Mouse (Mus musculus) left cerebral cortex, adult 8-10 months (tissue): Measurements from ENCODE around the gene H6pd. TPM values are rescaled to one million over a fixed set of nuclear protein-coding genes. Genes with fewer than 3 reads are reported as not detected.

Experiments used
- DNase-seq, 2 experiments: peaks; one replicate each; pipeline ENCODE4 v3.0.0; 2022; ENCODE audit warnings: low spot score in 2 of 2
- total RNA-seq, 4 experiments: library from RNA; stranded (reverse); gene quantifications; 2 replicates each; pipeline ENCODE4 v1.2.4; 2022

The H6pd gene
- total RNA-seq, 4 experiments from 2014 or later, result 14.7 to 17.8 (median 16.3) TPM

DNA sequence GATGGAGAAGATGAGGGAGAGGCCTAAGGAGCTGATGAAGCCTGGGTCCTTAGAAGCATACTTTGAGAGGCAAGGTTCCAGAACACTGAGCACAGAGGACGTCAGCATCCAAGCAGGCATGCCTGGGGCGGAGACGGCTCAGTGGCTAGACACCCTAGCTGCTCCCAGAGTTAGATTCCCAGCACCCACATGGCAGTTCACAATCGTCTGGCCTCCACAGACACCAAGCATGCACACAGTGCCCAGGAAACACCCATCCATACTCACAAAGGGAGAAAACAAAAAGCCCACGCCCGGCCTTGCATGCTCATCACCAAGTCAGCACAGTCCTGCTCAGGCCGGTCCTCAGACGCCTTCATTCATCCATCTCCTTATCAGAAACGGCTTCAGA lies 9.3 kb downstream of the H6pd start:
- DNase-seq, result no peak

DNA sequence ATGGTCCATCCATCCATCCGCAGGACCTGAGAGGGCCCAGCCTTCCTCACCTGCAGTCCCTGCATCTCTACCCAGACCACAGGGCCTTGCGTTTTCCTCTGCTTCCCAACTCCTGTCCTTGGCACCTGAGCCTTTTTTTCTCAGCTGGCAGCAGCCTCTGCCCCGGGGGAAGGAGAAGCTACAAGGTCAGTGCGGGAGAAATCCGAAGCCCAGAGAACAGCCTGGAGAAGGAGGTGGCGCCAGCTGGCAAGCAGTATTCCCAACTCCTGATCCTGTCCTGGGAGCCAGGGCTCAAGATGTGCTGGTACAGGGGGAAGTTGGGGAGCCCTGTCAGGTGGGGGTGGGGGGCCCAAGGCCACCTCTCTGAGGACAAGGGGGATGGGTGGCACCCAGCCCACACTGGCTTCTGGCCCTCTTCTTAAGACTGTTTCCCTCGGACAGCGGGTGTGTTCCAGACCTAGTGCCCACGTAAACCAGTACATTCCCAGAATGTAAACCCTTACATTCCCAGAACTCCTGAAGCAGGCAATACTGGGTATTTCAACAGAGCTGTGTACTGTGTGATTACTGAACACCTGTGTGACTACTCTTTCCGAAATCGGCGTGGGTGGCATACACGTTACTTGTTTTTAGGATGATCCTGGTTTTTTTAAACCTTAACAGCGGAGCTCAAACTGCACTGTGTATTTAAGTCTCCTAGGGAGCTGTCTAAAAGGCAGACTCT lies 9.9 kb downstream of the H6pd start:
- DNase-seq, result no peak

DNA sequence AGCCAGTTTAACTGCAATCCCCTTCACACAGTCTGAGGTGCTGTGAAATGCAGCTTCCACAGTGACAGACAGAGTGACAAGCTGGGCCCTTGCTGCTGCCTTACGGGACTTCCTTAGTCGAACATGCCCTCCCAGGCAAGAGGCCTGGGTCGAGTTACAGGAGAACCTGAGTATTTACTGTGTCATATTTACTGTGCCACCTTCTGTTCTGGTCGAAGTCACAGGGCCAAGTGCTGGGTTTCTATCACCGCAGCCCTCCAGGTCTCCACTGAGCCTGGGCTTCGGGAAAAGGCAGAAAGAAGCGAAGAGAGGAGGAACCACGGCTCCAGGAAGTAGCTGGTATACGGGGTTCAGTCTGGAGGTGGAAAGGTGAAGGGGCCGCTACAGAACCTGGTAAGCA lies 10.8 kb downstream of the H6pd start:
- no peak for DNase-seq

DNA sequence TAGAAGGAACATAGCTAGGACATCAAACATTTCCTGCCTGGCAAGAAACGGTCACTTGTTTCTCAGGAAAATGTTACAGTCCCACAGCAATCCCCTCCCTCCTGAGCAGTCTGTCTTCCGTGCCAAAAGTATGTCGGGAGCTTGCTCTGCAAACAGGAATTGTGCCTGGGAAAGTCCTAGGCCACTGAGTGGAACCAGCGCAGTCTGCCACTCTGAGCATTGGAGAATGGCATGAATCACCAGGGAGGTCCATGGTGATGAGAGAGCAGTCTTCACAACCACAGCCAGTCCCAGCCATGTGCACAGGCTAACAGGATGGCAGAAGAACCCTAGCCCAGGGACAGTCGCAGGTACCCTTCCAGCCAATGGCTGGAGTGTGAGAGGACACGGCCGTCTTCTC lies 12.4 kb downstream of the H6pd start:
- no peak for DNase-seq

DNA sequence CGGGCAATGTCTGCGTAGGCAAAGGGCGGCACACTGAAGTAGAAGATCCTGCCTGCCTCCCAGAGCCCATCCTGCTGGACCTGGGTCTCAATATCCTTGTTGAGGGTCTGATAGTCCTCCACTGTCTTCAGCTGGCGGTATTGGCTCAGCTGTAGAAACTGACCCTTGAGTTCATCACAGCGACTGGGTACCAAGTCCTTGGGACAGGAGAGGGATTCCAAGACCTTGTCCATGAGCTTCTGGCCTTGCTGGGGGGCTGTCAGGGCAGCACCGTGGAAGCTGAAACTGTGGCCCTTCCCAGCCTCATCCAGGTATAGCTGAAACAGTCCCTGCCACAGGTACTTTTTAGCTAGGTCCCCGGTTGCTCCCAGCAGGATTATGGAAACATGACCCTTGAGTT lies 12.9 kb downstream of the H6pd start:
- no peak for DNase-seq

DNA sequence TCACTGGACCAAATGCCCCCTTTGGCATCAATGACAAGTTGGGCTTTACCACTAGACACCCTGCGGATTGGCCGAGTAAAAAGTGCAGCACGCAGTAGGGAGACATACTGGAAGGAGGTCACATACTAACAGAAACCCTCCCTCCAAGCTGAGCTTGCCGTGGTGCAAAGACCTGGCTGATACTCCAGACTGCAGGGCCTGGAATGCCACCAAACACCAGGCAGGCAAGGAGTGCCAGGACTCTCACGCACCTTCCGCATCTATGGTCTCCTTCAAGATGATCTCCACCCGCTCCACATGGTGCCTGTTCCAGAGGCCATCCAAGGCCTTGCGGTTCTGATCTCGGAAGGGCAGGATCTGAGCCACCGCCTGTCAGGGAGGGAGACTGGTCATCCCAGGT lies 14.6 kb downstream of the H6pd start:
- DNase-seq, result no peak

DNA sequence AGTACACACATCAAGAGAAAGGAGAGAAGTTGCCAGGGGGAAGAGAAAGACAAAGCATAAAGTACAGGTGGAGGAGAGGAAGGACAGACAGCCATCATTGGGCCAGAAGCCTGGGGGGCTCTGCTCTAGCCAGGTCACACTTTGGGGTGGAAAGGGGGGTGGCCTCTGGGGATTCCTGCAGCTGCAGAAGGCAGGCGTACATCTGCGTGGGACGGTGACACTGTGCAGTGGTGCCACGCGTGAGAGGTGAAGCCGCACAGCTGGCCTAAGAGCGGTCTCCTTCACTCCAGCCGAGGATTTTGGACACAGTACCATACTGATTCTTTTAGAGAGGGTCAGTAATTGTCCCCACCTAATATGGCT lies 16.2 kb downstream of the H6pd start:
- DNase-seq, result no peak

DNA sequence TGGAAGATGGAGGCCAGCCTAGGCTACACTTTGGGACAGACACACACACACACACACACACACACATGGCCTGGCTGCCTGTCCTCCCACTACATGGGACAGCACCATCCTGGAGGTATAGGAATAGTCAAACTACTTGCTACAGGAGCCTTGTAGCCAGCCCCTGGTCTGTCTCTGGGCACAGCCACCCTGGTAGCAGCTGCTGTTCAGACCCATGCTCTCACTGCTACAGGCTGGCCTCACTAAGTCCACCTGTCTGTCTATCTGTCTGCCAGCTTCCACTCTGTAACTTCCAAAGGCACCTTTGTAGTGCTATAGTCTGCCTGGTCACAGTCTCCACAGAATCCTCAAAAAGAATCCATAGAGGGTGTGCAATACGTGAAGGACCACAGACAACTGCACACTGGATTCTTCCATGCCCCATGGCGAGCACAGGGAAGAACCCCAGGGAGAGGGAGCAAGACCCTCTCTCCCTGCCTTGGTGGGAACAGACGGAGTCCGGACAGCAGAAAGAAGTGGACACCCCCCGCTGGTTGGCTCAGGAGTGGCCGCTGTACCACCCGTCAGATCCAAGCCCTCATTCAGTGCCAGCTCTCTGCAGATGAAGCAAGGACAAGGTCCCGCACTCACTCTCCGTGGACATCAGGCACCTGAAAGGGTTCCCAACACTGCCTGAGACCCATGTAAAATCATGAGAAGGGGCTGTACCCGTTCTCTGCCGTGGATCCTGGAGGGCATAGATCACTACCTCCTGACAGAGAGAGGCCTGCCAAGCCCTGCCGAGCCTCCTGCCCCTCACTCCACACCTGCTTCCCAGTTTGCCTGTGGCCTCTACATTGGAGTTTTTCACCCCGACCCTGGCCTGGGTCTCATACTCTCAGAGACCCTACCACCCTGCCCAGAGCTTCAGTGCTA lies 16.8 kb downstream of the H6pd start:
- DNase-seq, result no peak

DNA sequence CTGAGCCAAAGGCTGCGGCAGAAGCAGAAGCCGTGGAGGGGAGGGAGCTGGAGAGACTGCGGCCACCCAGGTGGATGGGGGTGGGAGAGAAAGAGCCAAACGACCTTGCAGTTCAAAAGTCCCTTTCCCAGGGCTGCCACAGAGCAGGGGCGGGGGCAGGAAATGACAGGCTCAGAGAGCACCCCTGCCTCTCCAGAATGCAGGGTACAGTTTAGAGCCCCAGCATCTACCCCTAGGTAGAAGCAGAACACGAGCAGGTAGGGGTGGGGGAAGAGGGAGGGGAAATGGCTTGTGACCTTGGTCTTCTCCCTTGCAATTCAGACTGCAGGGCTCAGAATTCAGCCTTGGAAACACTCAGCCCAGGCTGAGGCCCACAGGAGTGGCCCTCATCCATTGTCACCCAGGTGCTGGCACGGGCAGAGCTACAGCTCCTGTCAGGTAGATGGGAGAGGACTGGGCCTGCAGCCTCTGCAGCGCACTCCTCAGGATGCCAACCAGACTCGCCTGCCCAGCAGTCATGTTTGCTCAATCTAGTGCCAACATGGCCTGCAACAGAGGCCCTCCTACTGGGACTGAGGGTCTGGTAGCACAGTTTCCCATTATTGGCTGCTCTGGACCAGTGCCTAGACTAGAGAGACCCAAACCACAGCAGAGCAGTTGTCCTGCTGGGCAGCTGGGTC lies 17.7 kb downstream of the H6pd start:
- no peak for DNase-seq

DNA sequence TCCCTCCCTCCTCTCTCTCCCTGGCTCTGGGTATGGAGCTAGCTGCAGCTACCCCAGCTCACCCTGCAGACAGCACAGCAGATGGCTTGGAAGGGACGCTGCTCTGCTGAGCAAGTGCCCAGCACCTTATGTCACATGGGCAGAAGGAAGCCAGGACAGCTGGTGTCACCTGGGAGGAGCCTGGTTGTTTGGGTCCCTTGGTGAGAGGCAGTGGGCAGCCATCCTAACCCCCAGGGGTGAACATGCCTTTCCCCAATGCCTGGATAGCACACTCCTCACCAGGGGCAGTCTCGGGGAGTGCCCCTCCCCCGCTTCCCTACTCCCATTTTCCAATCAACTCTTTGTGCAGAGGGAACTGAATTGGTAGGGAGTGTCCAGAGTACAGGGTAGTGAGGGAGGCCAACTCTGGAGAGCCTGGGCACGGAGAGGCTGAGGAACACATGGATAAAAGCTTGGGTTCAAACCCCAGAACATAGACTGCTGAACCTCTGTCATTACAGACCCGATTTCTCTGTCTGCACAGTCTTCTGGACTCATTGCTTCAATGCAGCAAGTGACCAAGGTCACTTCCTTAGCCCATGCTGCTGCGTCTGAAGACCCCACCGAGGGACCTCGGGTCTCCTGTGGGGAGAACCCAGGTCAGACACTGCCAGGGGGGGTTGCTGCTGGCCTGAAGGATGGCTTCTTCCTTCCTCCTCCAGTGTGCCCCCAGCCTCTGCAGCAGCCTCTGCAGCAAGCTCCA lies 18.4 kb downstream of the H6pd start:
- no peak for DNase-seq

DNA sequence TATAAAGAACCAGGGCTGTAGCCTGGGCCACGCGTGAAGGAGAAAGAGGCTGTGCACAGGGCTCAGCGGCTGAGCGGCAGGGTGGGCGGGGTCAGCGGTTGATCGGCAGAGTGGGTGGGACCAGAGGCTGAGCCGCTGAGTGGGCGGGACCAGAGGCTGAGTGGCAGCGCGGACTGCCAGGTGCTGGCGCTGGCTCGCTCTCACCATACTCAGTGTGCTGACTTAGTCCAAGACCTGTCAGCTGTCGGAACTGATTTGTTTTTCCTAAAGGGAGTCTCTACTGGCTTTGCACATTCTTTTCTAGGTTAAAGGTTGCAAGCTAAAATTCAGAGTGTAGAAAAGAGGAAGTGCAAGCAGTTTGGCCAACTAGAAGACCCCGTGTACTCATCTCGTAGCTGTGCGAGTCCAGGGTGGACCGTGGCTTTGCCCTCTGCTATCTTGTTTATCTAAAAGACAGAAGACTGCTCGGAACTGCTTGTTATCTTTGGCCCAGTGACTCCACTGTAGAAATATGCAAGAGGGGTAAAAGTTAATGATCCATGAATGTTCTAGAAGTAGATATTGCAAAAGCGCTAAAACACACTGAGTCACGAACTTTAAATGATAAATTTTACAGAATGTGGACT lies 19.8 kb downstream of the H6pd start:
- DNase-seq, result peak in 1 of 2 experiments; percentile 84

DNA sequence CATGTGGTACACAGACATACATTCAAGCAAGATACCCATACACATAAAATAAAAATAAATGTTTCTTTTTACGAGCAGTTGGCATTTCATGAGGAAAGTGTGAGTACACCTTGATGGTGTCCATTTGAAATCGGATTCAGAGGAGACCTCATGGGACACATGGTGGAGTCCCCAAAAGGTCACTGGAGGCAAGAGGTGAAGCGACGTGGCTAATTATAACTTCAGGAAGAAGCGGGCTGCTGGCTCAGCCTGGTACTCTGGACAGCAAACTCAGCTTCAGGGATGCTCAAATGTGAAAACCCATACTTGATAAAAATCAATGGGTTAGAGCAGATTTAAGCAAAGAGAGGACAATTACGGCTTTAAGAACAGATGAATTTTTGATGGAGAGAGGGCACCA lies 20.5 kb downstream of the H6pd start:
- no peak for DNase-seq

DNA sequence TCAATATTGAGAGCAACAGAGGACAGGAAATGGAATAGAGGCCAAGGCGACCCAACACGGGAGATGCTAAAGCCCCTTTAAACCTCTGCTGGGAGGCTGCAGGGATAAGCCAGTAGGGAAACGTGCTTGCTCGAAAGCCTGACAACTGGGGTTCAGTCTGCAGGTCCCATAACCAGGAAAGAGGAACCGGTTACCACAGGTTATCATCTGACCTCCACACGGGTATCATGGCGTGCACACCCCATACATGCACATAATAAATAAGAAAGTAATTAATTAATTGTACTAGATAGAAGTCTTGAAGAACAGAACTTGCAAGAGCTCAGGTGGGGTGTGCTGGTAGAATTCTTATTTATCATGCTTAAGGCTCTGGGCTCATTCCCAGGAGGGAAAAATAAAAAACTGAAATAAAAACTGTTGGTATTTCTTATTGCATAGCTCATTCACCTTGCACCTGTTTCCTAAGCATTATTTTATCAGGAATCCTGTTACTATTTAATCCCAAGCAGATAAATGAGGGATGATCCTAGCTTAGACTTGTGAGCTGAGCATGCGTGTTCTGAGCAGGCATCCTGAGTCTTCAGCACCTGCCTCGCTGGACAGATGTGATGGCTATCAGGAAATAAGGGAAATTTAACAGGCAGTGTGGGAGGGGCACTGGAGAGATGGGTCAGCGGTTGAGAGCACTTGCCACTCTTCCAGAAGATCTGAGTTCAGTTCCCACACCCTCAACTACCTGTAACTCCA lies 22.0 kb downstream of the H6pd start:
- DNase-seq, result no peak

DNA sequence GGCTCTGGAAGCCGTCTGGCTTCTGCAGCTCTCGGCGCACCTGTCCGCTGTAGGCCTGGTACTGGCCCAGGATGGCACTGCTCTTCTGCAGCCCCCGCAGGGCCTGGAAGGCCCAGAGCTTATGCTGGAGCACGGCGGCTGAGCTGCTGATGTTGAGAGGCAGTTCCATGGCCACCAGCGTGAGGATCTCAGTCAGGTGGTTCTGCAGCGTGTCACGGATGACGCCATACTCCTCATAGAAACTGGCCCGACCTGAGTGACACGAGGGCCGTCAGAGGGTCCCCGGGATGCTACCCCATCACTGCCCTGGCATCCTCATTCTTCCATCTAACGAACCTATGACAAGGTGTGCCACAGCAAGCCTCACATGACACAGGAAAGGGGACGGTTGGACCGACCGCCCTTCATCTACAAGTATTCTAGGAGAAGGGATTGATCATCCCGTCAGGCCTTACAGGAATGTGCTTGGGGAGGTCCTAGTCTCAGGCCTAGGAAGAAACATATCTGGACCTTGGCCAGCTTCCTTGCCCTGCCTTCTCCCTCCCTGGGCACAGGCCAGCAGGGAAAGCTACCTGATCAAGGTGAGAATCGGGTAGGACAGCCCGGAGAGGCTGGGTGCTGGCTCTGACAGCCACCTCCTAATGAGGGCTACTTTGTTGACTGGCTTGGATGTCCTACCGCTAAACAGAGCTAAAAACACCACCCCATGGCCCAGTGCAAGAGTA lies 24.7 kb downstream of the H6pd start:
- no peak for DNase-seq

DNA sequence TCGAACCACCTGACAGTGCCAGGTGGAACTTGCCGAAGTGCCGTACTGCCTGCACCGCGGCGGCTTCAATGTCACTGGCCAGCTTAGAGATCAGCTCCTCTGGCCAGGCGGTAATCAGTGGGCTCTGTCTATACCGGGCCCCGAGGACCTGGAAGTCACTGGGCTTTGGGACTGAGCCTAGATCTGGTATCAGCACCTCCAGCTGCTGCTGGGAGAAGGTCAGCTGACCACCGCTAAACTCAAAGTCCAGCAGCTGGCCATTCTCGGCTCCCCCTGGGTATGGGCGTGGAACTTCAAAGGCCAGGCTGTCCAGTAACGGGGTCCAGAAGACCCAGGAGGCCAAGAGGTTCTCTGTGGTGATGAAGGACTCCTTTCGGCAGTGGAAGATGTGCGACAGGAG lies 26.7 kb downstream of the H6pd start:
- DNase-seq, result no peak

DNA sequence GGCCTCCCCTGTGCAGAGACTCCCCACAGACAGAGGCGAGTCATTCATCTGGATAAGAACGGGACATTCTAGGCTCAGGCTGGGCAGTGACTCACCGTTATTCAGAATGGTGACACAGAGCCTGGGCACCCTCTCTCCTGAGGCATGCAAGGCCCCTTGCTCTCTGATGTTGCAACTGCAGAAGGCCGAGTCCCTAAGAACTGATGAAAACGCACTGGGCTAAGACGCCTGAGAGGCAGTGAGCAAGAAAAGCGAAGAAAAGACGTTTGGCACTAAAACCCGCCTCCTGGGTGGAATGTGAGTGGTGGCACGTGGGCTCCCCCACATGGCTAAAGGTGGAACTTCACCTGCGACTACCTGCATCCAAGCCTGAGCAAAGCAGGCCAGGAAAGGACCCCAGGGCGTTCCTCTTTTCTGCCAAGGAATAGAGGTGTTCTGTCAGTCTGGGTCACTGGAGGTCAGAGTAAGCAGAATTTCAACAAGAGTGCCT lies 29.0 kb downstream of the H6pd start:
- DNase-seq, result peak; percentile 69 to 89

DNA sequence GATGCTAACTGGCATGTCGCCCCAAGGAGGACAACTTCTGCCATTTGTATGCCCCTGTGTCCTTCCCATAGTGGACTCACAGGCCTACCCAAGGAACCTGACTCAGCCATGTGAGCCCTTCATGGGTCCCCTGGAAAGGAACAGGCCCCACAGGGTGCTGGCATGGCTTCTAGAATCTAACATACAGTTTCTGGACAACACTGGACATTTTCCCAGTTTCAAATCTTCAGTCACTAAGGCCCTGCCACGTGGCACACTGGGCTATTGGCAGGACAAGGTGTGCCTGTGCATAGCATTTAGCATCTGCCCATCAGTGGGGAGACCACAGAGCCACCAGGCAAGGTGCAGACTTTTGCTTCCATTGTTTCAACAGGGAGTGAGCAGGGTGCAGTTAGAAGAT lies 30.0 kb downstream of the H6pd start:
- DNase-seq, result no peak

DNA sequence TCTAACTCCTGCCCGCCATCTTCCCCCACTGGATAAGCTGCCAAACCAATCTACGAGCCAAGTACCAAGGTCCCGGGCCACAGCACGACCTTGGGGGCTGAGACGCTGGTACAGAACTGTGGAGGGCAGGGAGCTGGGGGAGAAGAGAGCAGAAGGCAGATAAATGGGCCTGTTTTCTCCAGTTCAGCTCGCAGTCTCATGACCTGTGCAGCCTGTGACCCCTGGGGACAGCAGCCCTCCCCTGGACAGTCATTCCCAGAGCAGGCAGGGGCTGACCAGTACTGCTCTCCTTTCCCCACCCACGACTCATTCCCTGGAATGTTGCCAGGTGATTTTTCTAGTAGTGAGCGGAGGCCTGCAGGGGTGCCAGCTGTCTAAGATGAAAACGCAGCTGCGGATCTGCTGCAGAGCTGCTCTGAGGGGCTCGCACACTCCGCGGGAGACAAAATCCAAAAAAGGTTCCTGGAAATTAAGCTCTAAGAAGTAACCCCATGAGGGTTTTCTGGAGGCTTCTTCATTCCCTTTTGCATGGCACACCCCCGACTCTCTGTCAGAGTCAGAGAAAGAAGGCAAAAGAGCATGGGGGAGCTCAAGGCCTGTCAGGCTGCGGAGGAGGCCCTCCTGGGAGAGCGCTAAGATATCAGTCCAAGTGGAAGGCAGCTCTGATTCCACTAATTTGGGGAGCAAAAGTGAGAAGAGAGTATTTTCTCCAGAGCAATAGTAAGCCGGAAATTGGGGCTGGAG lies 30.9 kb downstream of the H6pd start:
- no peak for DNase-seq

DNA sequence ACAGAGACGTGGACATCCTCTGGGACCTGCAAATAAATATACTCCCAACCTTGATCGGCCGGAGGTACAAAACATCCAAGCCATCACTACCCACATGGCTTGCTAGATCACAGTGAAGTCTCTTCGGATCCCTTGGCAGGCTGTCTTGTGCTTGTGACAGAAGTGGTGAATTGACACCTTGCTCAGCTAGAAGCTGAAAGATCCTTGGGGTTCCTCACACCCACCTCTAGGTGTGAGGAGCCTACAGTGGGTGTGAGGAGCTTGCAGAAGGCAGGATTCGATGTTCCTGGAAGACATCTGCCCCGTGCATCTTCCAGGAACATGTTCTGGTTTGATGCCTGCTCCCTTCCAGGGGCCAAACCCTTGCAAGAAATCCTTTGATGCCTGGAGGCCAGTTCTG lies 31.6 kb downstream of the H6pd start:
- DNase-seq, result peak in 1 of 2 experiments; percentile 51
